Mouse (Mus musculus) testis, adult 2 months (tissue): Measurements from ENCODE around the gene Chuk. TPM values are rescaled to one million over a fixed set of nuclear protein-coding genes. Genes with fewer than 3 reads are reported as not detected.

Experiments used
- H3K27ac ChIP-seq: fragments of 200-500 bp; 2 replicates; pipeline ENCODE4 v1.5.1; 2012; ENCODE audit warnings: low read depth, low read length; ENCODE audit not compliant: control insufficient read depth, insufficient read depth
- H3K27me3 ChIP-seq: fragments of 200-500 bp; 2 replicates; pipeline ENCODE4 v1.6.1; 2012; ENCODE audit warnings: mild to moderate bottlenecking, low read length, moderate library complexity; ENCODE audit not compliant: control insufficient read depth, insufficient read depth
- H3K36me3 ChIP-seq: fragments of 200-500 bp; 2 replicates; pipeline ENCODE4 v1.6.1; 2012; ENCODE audit warnings: mild to moderate bottlenecking, low read length; ENCODE audit not compliant: control insufficient read depth, insufficient read depth
- H3K4me1 ChIP-seq: fragments of 200-500 bp; 2 replicates; pipeline ENCODE4 v1.6.1; 2012; ENCODE audit warnings: low read length; ENCODE audit not compliant: control insufficient read depth, insufficient read depth
- H3K4me3 ChIP-seq: fragments of 200-500 bp; 2 replicates; pipeline ENCODE4 v1.5.1; 2012; ENCODE audit warnings: low read depth, mild to moderate bottlenecking, low read length, moderate library complexity, mixed read lengths; ENCODE audit not compliant: control insufficient read depth
- CTCF ChIP-seq: fragments of 200-500 bp; IDR thresholded peaks from 2 replicates; pipeline ENCODE4 v1.5.1; 2012; ENCODE audit warnings: low read depth, mild to moderate bottlenecking, inconsistent platforms, low read length, moderate library complexity; ENCODE audit not compliant: control insufficient read depth, insufficient read depth, insufficient replicate concordance
- POLR2A ChIP-seq: fragments of 200-500 bp; IDR thresholded peaks from 2 replicates; pipeline ENCODE4 v1.6.1; 2012; ENCODE audit warnings: low read depth, mild to moderate bottlenecking, inconsistent platforms, low read length, moderate library complexity; ENCODE audit not compliant: control insufficient read depth
- polyA plus RNA-seq: library from polyadenylated mRNA; depleted of rRNA; stranded (reverse); fragments of >200 nt; gene quantifications from 2 replicates; pipeline ENCODE4 v1.2.3, GENCODE M21; 2012; rRNA removed

The Chuk gene
- polyA plus RNA-seq, 1 experiment = 18.3 TPM

GRCm38 (mm10) chr19:44033396-44033795 is 73.9 kb downstream of the Chuk start:
- H3K4me1 ChIP-seq = no peaks in the 10 kb centered on the region
- TF ChIP-seq POLR2A = no peak
- TF ChIP-seq CTCF = no peak
- H3K27ac ChIP-seq = no peak overlapping the region
- H3K36me3 ChIP-seq = peaks cover 2% of the 10 kb centered on the region; the same call in 1 of the 2 replicates
- H3K4me3 ChIP-seq = no peak overlapping the region
- no peaks in the 10 kb centered on the region for H3K27me3 ChIP-seq

- no peaks in the 10 kb centered on the region for H3K27me3 ChIP-seq
- peaks cover 2% of the 10 kb centered on the region; the same call in 1 of the 2 replicates for H3K36me3 ChIP-seq
- no peak overlapping the region for H3K4me3 ChIP-seq
- no peak overlapping the region for H3K27ac ChIP-seq
- H3K4me1 ChIP-seq = no peaks in the 10 kb centered on the region
- TF ChIP-seq POLR2A (no peak), CTCF (no peak)
These were observed 75.1 kb downstream of the Chuk start for GRCm38 (mm10) chr19:44032046-44032744.

GRCm38 (mm10) chr19:44030024-44030423 is 77.3 kb downstream of the Chuk start:
- TF ChIP-seq POLR2A = no peak
- TF ChIP-seq CTCF = no peak
- Histone ChIP-seq H3K27ac (no peak overlapping the region), H3K4me3 (no peak overlapping the region), H3K27me3 (no peaks in the 10 kb centered on the region), H3K36me3 (peaks cover 2% of the 10 kb centered on the region; the same call in 1 of the 2 replicates), H3K4me1 (no peaks in the 10 kb centered on the region)

GRCm38 (mm10) chr19:44028972-44029371 is 78.3 kb downstream of the Chuk start, which contains the start of gene Cyp2c23:
Gene Cyp2c23 (minus strand): TSS chr19:44029208.
- no peaks in the 10 kb centered on the region for H3K4me1 ChIP-seq
- TF ChIP-seq POLR2A (no peak), CTCF (no peak)
- no peak within 1 kb of the TSS for H3K4me3 ChIP-seq
- no peak within 1 kb of the TSS for H3K27ac ChIP-seq
- no peaks in the 10 kb centered on the region; the same call in 1 of the 2 replicates for H3K36me3 ChIP-seq
- H3K27me3 ChIP-seq = no peaks in the 10 kb centered on the region

GRCm38 (mm10) chr19:44026956-44027530 is 80.2 kb downstream of the Chuk start:
- no peaks in the 10 kb centered on the region for H3K27me3 ChIP-seq
- no peak overlapping the region for H3K4me3 ChIP-seq
- TF ChIP-seq POLR2A (no peak), CTCF (no peak)
- no peak overlapping the region for H3K27ac ChIP-seq
- no peaks in the 10 kb centered on the region; the same call in 1 of the 2 replicates for H3K36me3 ChIP-seq
- no peaks in the 10 kb centered on the region for H3K4me1 ChIP-seq

- no peak for TF ChIP-seq POLR2A
- TF ChIP-seq CTCF = no peak
- no peak overlapping the region for H3K27ac ChIP-seq
- no peaks in the 10 kb centered on the region for H3K27me3 ChIP-seq
- H3K4me3 ChIP-seq = no peak overlapping the region
- no peaks in the 10 kb centered on the region for H3K36me3 ChIP-seq
- no peaks in the 10 kb centered on the region for H3K4me1 ChIP-seq
These were observed 82.2 kb downstream of the Chuk start for GRCm38 (mm10) chr19:44024921-44025585.

Other genes starting within 250 kb of the Chuk start
- 10.0 and 10.7 TPM in 2 replicates for gene Dnmbp, start 167.3 kb downstream of the Chuk start, polyA plus RNA-seq
- gene Cpn1, start 120.9 kb downstream of the Chuk start, polyA plus RNA-seq = 6.5 and 8.2 TPM in 2 replicates
- 0.85 and 1.1 TPM in 2 replicates for gene Cyp2c23, start 78.3 kb downstream of the Chuk start, polyA plus RNA-seq
- gene Erlin1, start 37.7 kb downstream of the Chuk start, polyA plus RNA-seq = 24.3 and 27.8 TPM in 2 replicates
- 6.8 and 6.9 TPM in 2 replicates for gene Cwf19l1, start 28.4 kb upstream of the Chuk start, polyA plus RNA-seq
- 44.8 and 48.6 TPM in 2 replicates for gene Bloc1s2, start 39.0 kb upstream of the Chuk start, polyA plus RNA-seq
- gene Pkd2l1, start 85.0 kb upstream of the Chuk start, polyA plus RNA-seq = 9.2 and 11.5 TPM in 2 replicates
- 7.1 and 9.0 TPM in 2 replicates for gene Scd3, start 95.8 kb upstream of the Chuk start, polyA plus RNA-seq
- 60.9 and 71.6 TPM in 2 replicates for gene Scd2, start 186.2 kb upstream of the Chuk start, polyA plus RNA-seq
- gene Scd4, start 225.6 kb upstream of the Chuk start, polyA plus RNA-seq = 0.22 and 0.37 TPM in 2 replicates